Mouse (Mus musculus): ENCODE measurements at regions not wholly inside any gene's neighbourhood (a gene's known extent, or its start where the extent isn't known, plus 50 kb on each side); places are given as distances from the start of the nearest gene placed in this dataset.

GRCm38 (mm10) chr3:102673506-102673905 is 60.8 kb upstream of the Tspan2 start:
- TF ChIP-seq CTCF (conservative IDR thresholded peaks at IDR 0.05; ENCODE audit: low read length) (no peak), NANOG (IDR thresholded peaks at IDR 0.05; ENCODE audit: borderline replicate concordance, low read length) (no peak)
